In the genomic region with DNA sequence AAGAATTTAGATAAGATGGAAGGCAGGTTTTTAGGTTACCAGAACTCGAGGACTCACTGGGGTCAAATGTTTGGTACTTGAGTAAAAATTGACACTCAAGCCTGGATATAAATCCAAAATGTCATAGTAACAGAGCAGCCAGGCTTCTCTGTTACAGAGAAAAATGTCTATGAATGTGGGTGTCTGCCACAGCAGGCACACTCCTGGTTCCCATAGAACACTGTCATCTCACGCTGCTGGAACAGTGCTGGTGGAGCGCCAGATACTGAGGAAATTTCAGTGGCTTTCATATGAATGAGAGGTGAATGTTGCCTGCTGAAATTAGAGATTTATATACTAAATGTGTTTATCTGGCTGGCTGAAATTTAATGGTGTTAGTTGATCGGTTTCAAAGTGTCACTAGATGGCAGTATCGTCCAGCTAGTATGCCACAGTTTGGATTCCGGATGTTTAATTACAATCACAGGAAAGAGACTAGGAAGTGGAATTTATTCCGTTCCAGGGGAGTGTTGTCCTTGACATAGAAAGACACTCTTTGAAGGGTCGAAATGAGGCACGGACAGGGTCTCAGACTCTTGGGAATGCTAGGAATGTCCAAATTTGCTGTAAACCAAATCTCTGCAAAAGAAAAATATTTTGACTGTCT, we compare ENCODE assay signal across 9 mouse cellular contexts.
A peak's percentile ranks its signal among the peaks of the same experiment; 100 is the strongest.
DNase-seq lines count a peak whose midpoint lies in the region; ATAC-seq and TF ChIP-seq lines count a peak whose summit lies in the region.
"Had no signal": no experiment of that assay in that cellular context is flagged by ENCODE, and none has a peak within 500 bp of the region (broad histone marks: within the 10 kb centered on the region; RNA-seq: fewer than 3 reads in every experiment).

No protein-coding gene starts in this region.

- peaks cover 6% of the 10 kb centered on the region; the same call in 1 of the 2 replicates for H3K9me3 ChIP-seq in liver, postnatal 0 days (ENCODE audit: low read length)
- H3K9me3 ChIP-seq in liver, embryonic 11.5 days (ENCODE audit: control insufficient read depth, low read length) = peaks cover 3% of the 10 kb centered on the region; the same call in 1 of the 2 replicates
- peaks cover 12% of the 10 kb centered on the region for H3K9me3 ChIP-seq in hindbrain, embryonic 14.5 days (ENCODE audit: control insufficient read depth, low read length)
- peaks cover 5% of the 10 kb centered on the region for H3K9me3 ChIP-seq in lung, embryonic 16.5 days (ENCODE audit: control insufficient read depth, low read length)

- no peak overlapping the region for H3K27ac ChIP-seq in liver, postnatal 0 days (ENCODE audit: low read depth)
- H3K27ac ChIP-seq in liver, embryonic 11.5 days (ENCODE audit: low read depth, low read length) = no peak overlapping the region
- H3K27ac ChIP-seq in cortical plate, adult 2 months (ENCODE audit: insufficient read depth, low read length) = no peak overlapping the region
- H3K27ac ChIP-seq in hindbrain, embryonic 14.5 days = no peak overlapping the region
- H3K27ac ChIP-seq in lung, embryonic 16.5 days (ENCODE audit: low read length) = no peak overlapping the region
- H3K27ac ChIP-seq: liver, embryonic 15.5 days had no signal

- ATAC-seq in liver, postnatal 0 days = no peak
- ATAC-seq in liver, embryonic 11.5 days (replicated peaks; ENCODE audit: low FRiP score) = no peak
- ATAC-seq in hindbrain, embryonic 14.5 days (ENCODE audit: low FRiP score) = peak; percentile 59; the same call in 1 of the 2 replicates
- no peak for ATAC-seq in lung, embryonic 16.5 days (ENCODE audit: low read depth)

- no peak for DNase-seq in liver, postnatal 0 days
- no peak for DNase-seq in liver, embryonic 11.5 days (ENCODE audit: low spot score)
- peak; percentile 85 for DNase-seq in hindbrain, embryonic 14.5 days (ENCODE audit: low spot score)
- DNase-seq in right cerebral cortex, postnatal 4 days = peak; percentile 8
- DNase-seq in adrenal gland, postnatal 25 days = no peak
- no peak for DNase-seq in gastrocnemius, postnatal 4 days (ENCODE audit: low spot score in 2 of 2)

- TF ChIP-seq EP300 in liver, postnatal 0 days (IDR thresholded peaks at IDR 0.05; ENCODE audit: low read depth) = no peak

- no peaks in the 10 kb centered on the region for H3K36me3 ChIP-seq in liver, postnatal 0 days (replicated peaks; ENCODE audit: insufficient read depth, low read length)
- H3K36me3 ChIP-seq in liver, embryonic 11.5 days (ENCODE audit: control insufficient read depth, insufficient read depth, low read length) = no peaks in the 10 kb centered on the region
- no peaks in the 10 kb centered on the region for H3K36me3 ChIP-seq in hindbrain, embryonic 14.5 days (replicated peaks; ENCODE audit: control insufficient read depth, insufficient read depth)
- no peaks in the 10 kb centered on the region for H3K36me3 ChIP-seq in lung, embryonic 16.5 days (ENCODE audit: control insufficient read depth, insufficient read depth, low read length)
- H3K36me3 ChIP-seq: liver, embryonic 15.5 days had no signal

- H3K27me3 ChIP-seq in liver, postnatal 0 days (ENCODE audit: insufficient read depth, low read length) = no peaks in the 10 kb centered on the region
- no peaks in the 10 kb centered on the region for H3K27me3 ChIP-seq in liver, embryonic 11.5 days (replicated peaks; ENCODE audit: control insufficient read depth, insufficient read depth, low read length)
- H3K27me3 ChIP-seq in hindbrain, embryonic 14.5 days (ENCODE audit: control insufficient read depth, insufficient read depth, low read length) = no peaks in the 10 kb centered on the region
- no peaks in the 10 kb centered on the region for H3K27me3 ChIP-seq in lung, embryonic 16.5 days (ENCODE audit: control insufficient read depth, insufficient read depth, low read depth, low read length)
- H3K27me3 ChIP-seq: liver, embryonic 15.5 days had no signal

- TF ChIP-seq CTCF in liver, postnatal 0 days (IDR thresholded peaks at IDR 0.05; ENCODE audit: low read depth) = peak; percentile 37
- TF ChIP-seq CTCF in cortical plate, adult 2 months (IDR thresholded peaks at IDR 0.05; ENCODE audit: extremely low read depth, insufficient read depth, low read length) = peak; percentile 41; the same call in 1 of the 2 replicates

- 34% methylated on average over 9 of the region's 9 CpGs for WGBS in liver, postnatal 0 days (ENCODE audit: insufficient replicate concordance)
- 44% methylated on average over 9 of the region's 9 CpGs for WGBS in liver, embryonic 11.5 days
- 46% methylated on average over 9 of the region's 9 CpGs for WGBS in hindbrain, embryonic 14.5 days
- WGBS in lung, embryonic 16.5 days = 27% methylated on average over 9 of the region's 9 CpGs

- H3K9ac ChIP-seq in liver, postnatal 0 days (replicated peaks) = no peak overlapping the region
- no peak overlapping the region for H3K9ac ChIP-seq in liver, embryonic 11.5 days (ENCODE audit: low read depth, low read length)
- no peak overlapping the region for H3K9ac ChIP-seq in hindbrain, embryonic 14.5 days
- no peak overlapping the region for H3K9ac ChIP-seq in lung, embryonic 16.5 days (ENCODE audit: low read length)
- H3K9ac ChIP-seq: liver, embryonic 15.5 days had no signal

- no peak for TF ChIP-seq POLR2A in cortical plate, adult 2 months (IDR thresholded peaks at IDR 0.05; ENCODE audit: extremely low read depth, insufficient read depth, low read length)

- no peak overlapping the region for H3K4me3 ChIP-seq in liver, postnatal 0 days (ENCODE audit: low read depth, low read length)
- H3K4me3 ChIP-seq in liver, embryonic 11.5 days (ENCODE audit: low read depth, low read length) = no peak overlapping the region
- H3K4me3 ChIP-seq in cortical plate, adult 2 months (ENCODE audit: insufficient read depth, low read length) = no peak overlapping the region
- no peak overlapping the region for H3K4me3 ChIP-seq in hindbrain, embryonic 14.5 days (replicated peaks; ENCODE audit: low read length)
- H3K4me3 ChIP-seq in lung, embryonic 16.5 days (ENCODE audit: low read length) = no peak overlapping the region
- H3K4me3 ChIP-seq: liver, embryonic 15.5 days had no signal

- no peaks in the 10 kb centered on the region for H3K4me1 ChIP-seq in liver, postnatal 0 days (ENCODE audit: insufficient read depth)
- no peaks in the 10 kb centered on the region for H3K4me1 ChIP-seq in liver, embryonic 11.5 days (replicated peaks; ENCODE audit: control insufficient read depth, insufficient read depth, low read length)
- no peaks in the 10 kb centered on the region for H3K4me1 ChIP-seq in cortical plate, adult 2 months (ENCODE audit: control insufficient read depth, insufficient read depth, low read length)
- no peaks in the 10 kb centered on the region for H3K4me1 ChIP-seq in hindbrain, embryonic 14.5 days (replicated peaks; ENCODE audit: control insufficient read depth, insufficient read depth, low read length)
- no peaks in the 10 kb centered on the region for H3K4me1 ChIP-seq in lung, embryonic 16.5 days (replicated peaks; ENCODE audit: control insufficient read depth, insufficient read depth, low read length)
- H3K4me1 ChIP-seq: liver, embryonic 15.5 days had no signal

- H3K4me2 ChIP-seq in liver, postnatal 0 days (ENCODE audit: low read depth, low read length) = no peak overlapping the region
- H3K4me2 ChIP-seq in liver, embryonic 11.5 days = no peak overlapping the region
- 0 out of 2 replicates have a peak overlapping the region, but pooled peaks have one; percentile 6 for H3K4me2 ChIP-seq in hindbrain, embryonic 14.5 days (replicated peaks)
- peak overlapping the region; percentile 25; the same call in 1 of the 2 replicates for H3K4me2 ChIP-seq in lung, embryonic 16.5 days (ENCODE audit: low read depth, low read length)
- H3K4me2 ChIP-seq: liver, embryonic 15.5 days had no signal

Comparison
In these comparisons a context has a peak if more than half of its experiments do, and no peak if none do; other contexts are left out.
1. DNase-seq: peak in hindbrain, embryonic 14.5 days (single experiment) and right cerebral cortex, postnatal 4 days (single experiment); none in liver, postnatal 0 days (single experiment), liver, embryonic 11.5 days (single experiment), adrenal gland, postnatal 25 days (single experiment) and gastrocnemius, postnatal 4 days (0 of 2).
2. H3K4me2 ChIP-seq: peak in hindbrain, embryonic 14.5 days (single experiment) and lung, embryonic 16.5 days (single experiment); none in liver, postnatal 0 days (single experiment) and liver, embryonic 11.5 days (single experiment).